Mouse (Mus musculus): ENCODE data around the gene Nrxn1. TPM values are rescaled to one million over a fixed set of nuclear protein-coding genes. Genes with fewer than 3 reads are reported as not detected.

Nrxn1 gene
- polyA plus RNA-seq, 1 experiment from 2014 or later = 5.4 TPM

- no peaks in the 10 kb centered on the region for H3K9me3 ChIP-seq (replicated peaks)
- H3K27ac ChIP-seq = no peak overlapping the region
- no peak overlapping the region for H3K4me2 ChIP-seq
- no peaks in the 10 kb centered on the region for H3K4me1 ChIP-seq
- H3K36me3 ChIP-seq = no peaks in the 10 kb centered on the region
- no peak for ATAC-seq (replicated peaks; ENCODE audit: low FRiP score)
- no peak overlapping the region for H3K4me3 ChIP-seq (replicated peaks)
- H3K27me3 ChIP-seq = no peaks in the 10 kb centered on the region
- 72% methylated on average over 3 of the region's 3 CpGs for WGBS
- no peak overlapping the region for H3K9ac ChIP-seq
Measured at GRCm38 (mm10) chr17:90627395-90627794, 465.5 kb downstream of the Nrxn1 start.

- no peak for ATAC-seq (replicated peaks; ENCODE audit: low FRiP score)
- H3K9ac ChIP-seq = no peak overlapping the region
- H3K4me2 ChIP-seq = no peak overlapping the region
- H3K4me1 ChIP-seq = no peaks in the 10 kb centered on the region
- H3K27ac ChIP-seq = no peak overlapping the region
- no peaks in the 10 kb centered on the region for H3K9me3 ChIP-seq (replicated peaks)
- no peak overlapping the region for H3K4me3 ChIP-seq (replicated peaks)
- 37% methylated on average over 1 of the region's 1 CpGs for WGBS
- H3K36me3 ChIP-seq = no peaks in the 10 kb centered on the region
- H3K27me3 ChIP-seq = no peaks in the 10 kb centered on the region
Measured at GRCm38 (mm10) chr17:90624591-90625266, 468.1 kb downstream of the Nrxn1 start.

DNA sequence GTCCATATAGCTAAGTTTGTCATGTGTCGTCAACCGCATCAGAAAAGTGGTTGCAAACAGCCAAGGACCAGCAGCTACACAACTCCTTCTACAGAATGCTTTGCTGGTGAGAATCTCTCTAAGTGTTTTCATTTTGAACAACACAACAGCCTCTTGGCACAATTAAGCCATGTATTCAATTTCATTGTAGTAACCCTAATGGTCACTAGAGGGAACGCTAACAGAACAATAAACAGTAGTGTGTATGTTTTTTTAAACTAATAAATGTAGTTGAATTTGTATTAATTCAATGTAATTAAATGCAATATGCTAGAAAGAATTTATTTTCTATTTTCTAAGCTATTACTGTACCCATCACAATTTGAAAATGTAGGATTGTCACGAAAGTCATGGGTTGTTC lies 471.0 kb downstream of the Nrxn1 start:
- ATAC-seq (replicated peaks; ENCODE audit: low FRiP score) = no peak
- Histone ChIP-seq H3K4me3 (replicated peaks) (no peak overlapping the region), H3K27me3 (no peaks in the 10 kb centered on the region), H3K27ac (no peak overlapping the region), H3K9ac (no peak overlapping the region), H3K36me3 (no peaks in the 10 kb centered on the region), H3K4me1 (no peaks in the 10 kb centered on the region), H3K4me2 (no peak overlapping the region), H3K9me3 (replicated peaks) (no peaks in the 10 kb centered on the region)
- WGBS = 90% methylated on average over 4 of the region's 4 CpGs

DNA sequence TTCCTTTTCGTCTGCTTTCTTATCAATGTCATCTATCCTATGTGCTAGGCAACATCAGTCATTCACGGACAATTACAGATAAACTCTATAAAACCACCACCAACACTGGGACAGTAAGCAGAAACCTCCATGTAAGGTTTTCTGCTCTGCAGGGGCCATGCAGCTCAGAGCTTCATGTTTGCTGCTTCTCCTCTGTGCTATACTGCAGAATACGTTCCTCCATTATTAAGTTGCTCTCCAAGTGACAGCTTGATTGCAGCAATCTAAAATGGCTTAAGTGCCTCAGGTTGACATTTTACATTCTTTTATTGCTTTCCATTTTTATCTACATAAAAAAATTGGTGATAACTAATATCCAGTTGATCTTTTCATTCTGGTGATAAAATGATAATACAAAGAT lies 477.9 kb downstream of the Nrxn1 start:
- no peak for ATAC-seq (replicated peaks; ENCODE audit: low FRiP score)
- WGBS = 71% methylated on average over 3 of the region's 3 CpGs
- H3K4me2 ChIP-seq = no peak overlapping the region
- H3K36me3 ChIP-seq = no peaks in the 10 kb centered on the region
- H3K4me3 ChIP-seq (replicated peaks) = no peak overlapping the region
- H3K9me3 ChIP-seq (replicated peaks) = no peaks in the 10 kb centered on the region
- H3K4me1 ChIP-seq = no peaks in the 10 kb centered on the region
- H3K27ac ChIP-seq = no peak overlapping the region
- H3K9ac ChIP-seq = no peak overlapping the region
- H3K27me3 ChIP-seq = no peaks in the 10 kb centered on the region

- H3K27ac ChIP-seq = no peak overlapping the region
- no peaks in the 10 kb centered on the region for H3K9me3 ChIP-seq (replicated peaks)
- no peaks in the 10 kb centered on the region for H3K4me1 ChIP-seq
- no peaks in the 10 kb centered on the region for H3K27me3 ChIP-seq
- H3K4me3 ChIP-seq (replicated peaks) = no peak overlapping the region
- no peak overlapping the region for H3K4me2 ChIP-seq
- ATAC-seq (replicated peaks; ENCODE audit: low FRiP score) = no peak
- H3K9ac ChIP-seq = no peak overlapping the region
- no peaks in the 10 kb centered on the region for H3K36me3 ChIP-seq
Measured at GRCm38 (mm10) chr17:90607427-90607806, 485.5 kb downstream of the Nrxn1 start.

DNA sequence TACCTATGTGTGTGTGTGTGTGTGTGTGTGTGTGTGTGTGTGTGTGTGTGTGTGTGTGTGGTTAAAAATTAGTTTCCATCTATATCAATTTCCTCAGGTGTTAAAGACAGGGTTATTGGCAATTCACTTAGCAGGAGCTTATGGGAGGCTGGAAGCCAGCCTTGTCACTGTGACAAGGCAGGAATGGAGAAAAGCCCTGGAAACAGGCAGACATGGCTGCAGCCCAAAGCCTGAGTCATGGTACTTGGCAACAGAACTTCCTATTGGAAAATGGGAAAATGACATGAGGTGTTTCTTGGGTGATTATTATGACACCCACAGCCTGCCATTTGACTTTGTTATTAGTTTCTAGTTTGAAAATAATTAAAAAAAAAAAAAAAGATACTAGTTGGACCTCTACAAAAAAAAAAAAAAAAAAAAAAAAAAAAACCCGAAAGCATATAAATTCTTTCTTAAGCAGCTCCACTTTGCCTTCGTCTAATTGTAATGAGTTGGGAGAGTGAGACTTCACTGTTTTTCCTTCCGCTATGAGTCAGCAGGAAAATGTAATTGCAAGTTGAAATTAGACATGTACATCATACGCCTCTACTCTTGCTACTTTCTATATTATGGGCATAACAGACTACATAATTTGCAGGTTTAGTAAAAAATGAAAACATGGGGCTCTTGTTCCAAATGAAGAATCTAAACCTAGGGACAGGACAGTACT lies 486.0 kb downstream of the Nrxn1 start:
- no peak overlapping the region for H3K4me3 ChIP-seq (replicated peaks)
- no peak overlapping the region for H3K4me2 ChIP-seq
- ATAC-seq (replicated peaks; ENCODE audit: low FRiP score) = no peak
- 86% methylated on average over 4 of the region's 4 CpGs for WGBS
- H3K9ac ChIP-seq = no peak overlapping the region
- H3K9me3 ChIP-seq (replicated peaks) = no peaks in the 10 kb centered on the region
- H3K4me1 ChIP-seq = no peaks in the 10 kb centered on the region
- H3K36me3 ChIP-seq = no peaks in the 10 kb centered on the region
- H3K27ac ChIP-seq = no peak overlapping the region
- no peaks in the 10 kb centered on the region for H3K27me3 ChIP-seq

- Histone ChIP-seq H3K4me1 (no peaks in the 10 kb centered on the region), H3K9ac (no peak overlapping the region), H3K36me3 (no peaks in the 10 kb centered on the region), H3K4me3 (replicated peaks) (no peak overlapping the region), H3K4me2 (no peak overlapping the region), H3K9me3 (replicated peaks) (no peaks in the 10 kb centered on the region), H3K27ac (no peak overlapping the region), H3K27me3 (no peaks in the 10 kb centered on the region)
- 83% methylated on average over 9 of the region's 9 CpGs for WGBS
- ATAC-seq (replicated peaks; ENCODE audit: low FRiP score) = no peak
Measured at GRCm38 (mm10) chr17:90599570-90600524, 493.0 kb downstream of the Nrxn1 start.

DNA sequence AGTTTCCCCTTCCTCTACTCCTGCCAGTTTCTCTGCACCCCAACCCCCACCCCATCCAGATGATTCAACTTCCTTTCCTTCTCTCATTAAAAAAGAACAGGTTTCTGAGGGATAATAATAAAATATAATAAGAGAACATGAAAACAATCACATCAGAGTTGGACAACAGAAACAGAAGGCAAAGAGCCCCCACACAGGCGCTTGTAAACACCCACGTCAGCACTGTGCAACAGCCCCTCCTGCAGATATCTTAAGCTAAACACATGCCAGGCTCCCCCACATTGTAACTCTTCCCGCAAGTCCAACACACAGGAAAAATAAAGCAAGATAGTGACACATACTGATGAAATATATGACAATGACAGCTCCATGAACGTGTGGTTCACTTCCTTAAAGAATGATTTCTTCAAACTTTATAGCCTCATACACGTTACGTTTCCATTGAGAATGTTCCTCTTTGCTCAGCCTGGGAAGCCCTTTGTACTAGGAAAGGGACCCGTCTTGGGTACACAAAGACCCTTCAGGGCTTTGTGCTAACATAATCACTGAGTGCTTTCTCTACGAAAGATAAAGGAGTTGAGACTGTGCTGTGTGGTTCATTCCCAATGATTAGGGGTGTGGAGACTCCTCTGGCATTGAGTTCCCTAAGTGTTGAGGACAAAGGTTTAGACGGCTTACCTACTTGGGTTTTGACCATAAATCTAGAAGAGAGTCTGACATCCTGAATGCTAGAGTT lies 497.9 kb downstream of the Nrxn1 start:
- Histone ChIP-seq H3K36me3 (no peaks in the 10 kb centered on the region), H3K4me3 (replicated peaks) (no peak overlapping the region), H3K4me2 (no peak overlapping the region), H3K9ac (no peak overlapping the region), H3K27me3 (no peaks in the 10 kb centered on the region), H3K9me3 (replicated peaks) (no peaks in the 10 kb centered on the region), H3K4me1 (no peaks in the 10 kb centered on the region), H3K27ac (no peak overlapping the region)
- ATAC-seq (replicated peaks; ENCODE audit: low FRiP score) = no peak
- WGBS = 55% methylated on average over 9 of the region's 9 CpGs

GRCm38 (mm10) chr17:90586891-90587290 lies 506.0 kb downstream of the Nrxn1 start:
- no peak overlapping the region for H3K9ac ChIP-seq
- H3K27ac ChIP-seq = no peak overlapping the region
- no peak for ATAC-seq (replicated peaks; ENCODE audit: low FRiP score)
- H3K4me1 ChIP-seq = no peaks in the 10 kb centered on the region
- no peaks in the 10 kb centered on the region for H3K9me3 ChIP-seq (replicated peaks)
- H3K27me3 ChIP-seq = no peaks in the 10 kb centered on the region
- no peaks in the 10 kb centered on the region for H3K36me3 ChIP-seq
- no peak overlapping the region for H3K4me3 ChIP-seq (replicated peaks)
- no peak overlapping the region for H3K4me2 ChIP-seq

DNA sequence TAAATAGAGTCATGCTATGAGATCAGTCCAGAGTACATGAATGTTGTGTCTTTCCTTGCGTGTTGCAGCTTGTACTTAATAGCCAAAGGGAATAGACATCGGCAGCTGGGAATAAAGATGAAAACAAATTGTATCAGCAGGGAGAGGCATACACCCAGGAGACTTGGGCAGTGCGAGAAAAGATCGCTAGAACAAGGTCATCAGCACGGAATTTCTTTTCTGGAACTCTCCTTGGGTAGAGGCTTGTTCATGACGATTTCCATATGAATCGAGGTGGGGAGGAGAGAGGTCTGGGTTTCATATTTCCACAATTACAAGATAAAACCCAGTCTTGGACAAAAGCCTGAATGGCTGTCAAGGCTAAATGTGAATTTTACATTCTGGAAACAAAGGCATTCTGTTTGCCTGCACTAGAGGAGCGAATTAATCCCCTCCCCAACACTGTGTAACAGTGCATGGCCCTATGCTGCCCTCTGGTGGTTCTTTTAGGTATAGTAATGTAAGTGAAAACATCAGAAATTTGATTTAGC lies 508.1 kb downstream of the Nrxn1 start:
- 45% methylated on average over 8 of the region's 8 CpGs for WGBS
- no peaks in the 10 kb centered on the region for H3K9me3 ChIP-seq (replicated peaks)
- H3K4me2 ChIP-seq = peak overlapping the region; percentile 44
- H3K27ac ChIP-seq = no peak overlapping the region
- H3K4me1 ChIP-seq = no peaks in the 10 kb centered on the region
- peak; percentile 86 for ATAC-seq (replicated peaks; ENCODE audit: low FRiP score)
- H3K4me3 ChIP-seq (replicated peaks) = peak overlapping the region; percentile 14; the same call in 1 of the 2 replicates
- no peak overlapping the region for H3K9ac ChIP-seq
- H3K27me3 ChIP-seq = no peaks in the 10 kb centered on the region
- no peaks in the 10 kb centered on the region for H3K36me3 ChIP-seq

GRCm38 (mm10) chr17:90583826-90584534 lies 508.9 kb downstream of the Nrxn1 start:
- Histone ChIP-seq H3K9me3 (replicated peaks) (no peaks in the 10 kb centered on the region), H3K4me1 (no peaks in the 10 kb centered on the region), H3K4me3 (replicated peaks) (no peak overlapping the region), H3K9ac (no peak overlapping the region), H3K4me2 (no peak overlapping the region), H3K27me3 (no peaks in the 10 kb centered on the region), H3K27ac (no peak overlapping the region), H3K36me3 (no peaks in the 10 kb centered on the region)
- WGBS = 56% methylated on average over 12 of the region's 12 CpGs
- ATAC-seq (replicated peaks; ENCODE audit: low FRiP score) = peak; percentile 72; the same call in 1 of the 2 replicates

Measured in kidney, embryonic 15.5 days (tissue).